Mouse (Mus musculus): Measurements from ENCODE around the gene Vezf1. TPM values are rescaled to one million over a fixed set of nuclear protein-coding genes. Genes with fewer than 3 reads are reported as not detected.
A peak's percentile ranks its signal among the peaks of the same experiment; 100 is the strongest.

Gene Vezf1
- polyA plus RNA-seq, 1 experiment = 29.6 TPM

DNA sequence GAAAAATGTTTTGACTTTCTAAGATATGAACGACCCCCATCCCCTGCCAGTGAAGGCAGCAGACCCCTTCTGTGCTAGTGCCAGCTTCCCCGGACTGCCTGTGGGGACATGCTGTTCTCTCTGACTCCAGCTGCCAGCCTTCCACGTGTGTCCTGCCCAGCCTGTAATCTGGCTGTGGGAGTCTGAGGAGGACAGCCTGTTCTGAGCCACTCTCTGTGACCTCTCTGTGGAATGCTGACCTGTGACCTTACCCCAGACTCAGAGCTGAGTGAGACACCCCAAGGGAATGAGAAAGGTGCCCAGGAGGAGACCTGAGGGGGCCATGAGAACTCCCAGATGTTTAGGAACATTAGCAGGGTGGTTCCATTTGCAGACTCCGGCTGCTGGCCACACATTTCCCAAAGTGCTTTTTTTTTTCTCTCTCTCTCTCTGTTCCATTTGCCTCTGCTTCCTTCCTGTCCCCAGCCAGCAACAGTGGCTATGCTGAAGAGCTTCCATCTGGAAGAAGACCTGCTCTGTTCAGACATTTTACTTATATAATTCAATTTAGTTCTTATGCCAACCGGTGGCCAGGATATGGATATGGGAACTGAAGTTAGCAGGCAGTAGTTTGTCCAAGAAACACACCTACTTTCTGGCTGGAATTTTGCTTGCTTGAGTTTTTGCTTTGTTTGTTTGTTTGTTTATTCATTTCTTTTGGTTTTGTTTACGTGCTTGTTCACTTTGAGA lies 45.6 kb downstream of the Vezf1 start:
- Histone ChIP-seq H3K27ac (ENCODE audit: insufficient read depth, low read length) (no peak overlapping the region), H3K4me1 (ENCODE audit: control insufficient read depth, insufficient read depth, low read length) (peaks cover 26% of the 10 kb centered on the region), H3K27me3 (ENCODE audit: control insufficient read depth, insufficient read depth, low read length) (no peaks in the 10 kb centered on the region), H3K4me3 (replicated peaks; ENCODE audit: insufficient read depth, low read depth, low read length) (no peak overlapping the region)
- TF ChIP-seq POLR2A (IDR thresholded peaks at IDR 0.05; ENCODE audit: borderline replicate concordance, insufficient read depth, low read length) = no peak
- no peak for TF ChIP-seq CTCF (IDR thresholded peaks at IDR 0.05; ENCODE audit: borderline replicate concordance, insufficient read depth, low read depth, low read length)
- no peak for DNase-seq
- 58% methylated on average over 6 of the region's 6 CpGs for WGBS

- Histone ChIP-seq H3K27ac (ENCODE audit: insufficient read depth, low read length) (peak overlapping the region; percentile 45; the same call in 1 of the 2 replicates), H3K4me1 (ENCODE audit: control insufficient read depth, insufficient read depth, low read length) (peaks cover 37% of the 10 kb centered on the region), H3K4me3 (replicated peaks; ENCODE audit: insufficient read depth, low read depth, low read length) (no peak overlapping the region), H3K27me3 (ENCODE audit: control insufficient read depth, insufficient read depth, low read length) (no peaks in the 10 kb centered on the region)
- TF ChIP-seq POLR2A (IDR thresholded peaks at IDR 0.05; ENCODE audit: borderline replicate concordance, insufficient read depth, low read length) = no peak
- no peak for TF ChIP-seq CTCF (IDR thresholded peaks at IDR 0.05; ENCODE audit: borderline replicate concordance, insufficient read depth, low read depth, low read length)
- no peak for DNase-seq
- 14% methylated on average over 8 of the region's 8 CpGs for WGBS
Observed at GRCm38 (mm10) chr11:88114871-88115301, 46.8 kb downstream of the Vezf1 start.

- peaks cover 38% of the 10 kb centered on the region for H3K4me1 ChIP-seq (ENCODE audit: control insufficient read depth, insufficient read depth, low read length)
- 92% methylated on average over 6 of the region's 6 CpGs for WGBS
Observed at GRCm38 (mm10) chr11:88116568-88116967, 48.5 kb downstream of the Vezf1 start.

GRCm38 (mm10) chr11:88117356-88118090 lies 49.4 kb downstream of the Vezf1 start:
- no peak overlapping the region for H3K4me3 ChIP-seq (replicated peaks; ENCODE audit: insufficient read depth, low read depth, low read length)
- H3K27ac ChIP-seq (ENCODE audit: insufficient read depth, low read length) = 0 out of 2 replicates have a peak overlapping the region, but pooled peaks have one; percentile 81
- DNase-seq = no peak
- peaks cover 38% of the 10 kb centered on the region for H3K4me1 ChIP-seq (ENCODE audit: control insufficient read depth, insufficient read depth, low read length)
- 87% methylated on average over 10 of the region's 10 CpGs for WGBS
- no peak for TF ChIP-seq POLR2A (IDR thresholded peaks at IDR 0.05; ENCODE audit: borderline replicate concordance, insufficient read depth, low read length)
- no peak for TF ChIP-seq CTCF (IDR thresholded peaks at IDR 0.05; ENCODE audit: borderline replicate concordance, insufficient read depth, low read depth, low read length)
- H3K27me3 ChIP-seq (ENCODE audit: control insufficient read depth, insufficient read depth, low read length) = no peaks in the 10 kb centered on the region

More at GRCm38 (mm10) chr11:88116568-88116967, 48.5 kb downstream of the Vezf1 start:
- no peak overlapping the region for H3K4me3 ChIP-seq (replicated peaks; ENCODE audit: insufficient read depth, low read depth, low read length)
- no peaks in the 10 kb centered on the region for H3K27me3 ChIP-seq (ENCODE audit: control insufficient read depth, insufficient read depth, low read length)
- H3K27ac ChIP-seq (ENCODE audit: insufficient read depth, low read length) = no peak overlapping the region
- no peak for DNase-seq
- TF ChIP-seq CTCF (IDR thresholded peaks at IDR 0.05; ENCODE audit: borderline replicate concordance, insufficient read depth, low read depth, low read length) = no peak
- TF ChIP-seq POLR2A (IDR thresholded peaks at IDR 0.05; ENCODE audit: borderline replicate concordance, insufficient read depth, low read length) = no peak

DNA sequence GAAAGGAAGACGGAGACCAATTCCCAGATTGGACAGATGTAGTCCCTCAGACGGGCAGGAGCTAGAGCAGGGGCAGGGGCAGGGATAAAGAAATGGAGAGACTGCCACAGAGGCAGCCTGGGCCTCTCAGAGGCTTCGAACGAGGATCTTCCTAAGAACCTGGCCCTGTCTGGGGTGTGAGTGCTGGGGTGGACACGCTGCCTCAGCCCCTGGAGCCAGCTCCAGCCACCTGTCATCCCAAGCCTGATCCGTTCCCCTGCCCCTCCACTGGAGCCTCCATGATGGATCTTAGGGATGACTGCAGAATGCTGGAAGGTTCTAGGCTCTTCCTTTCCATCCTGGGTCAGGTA lies 50.0 kb downstream of the Vezf1 start:
- Histone ChIP-seq H3K27ac (ENCODE audit: insufficient read depth, low read length) (peak overlapping the region; percentile 81; the same call in 1 of the 2 replicates), H3K27me3 (ENCODE audit: control insufficient read depth, insufficient read depth, low read length) (no peaks in the 10 kb centered on the region), H3K4me1 (ENCODE audit: control insufficient read depth, insufficient read depth, low read length) (peaks cover 38% of the 10 kb centered on the region), H3K4me3 (replicated peaks; ENCODE audit: insufficient read depth, low read depth, low read length) (no peak overlapping the region)
- no peak for DNase-seq
- WGBS = 75% methylated on average over 6 of the region's 6 CpGs
- TF ChIP-seq POLR2A (IDR thresholded peaks at IDR 0.05; ENCODE audit: borderline replicate concordance, insufficient read depth, low read length) = no peak
- no peak for TF ChIP-seq CTCF (IDR thresholded peaks at IDR 0.05; ENCODE audit: borderline replicate concordance, insufficient read depth, low read depth, low read length)

DNA sequence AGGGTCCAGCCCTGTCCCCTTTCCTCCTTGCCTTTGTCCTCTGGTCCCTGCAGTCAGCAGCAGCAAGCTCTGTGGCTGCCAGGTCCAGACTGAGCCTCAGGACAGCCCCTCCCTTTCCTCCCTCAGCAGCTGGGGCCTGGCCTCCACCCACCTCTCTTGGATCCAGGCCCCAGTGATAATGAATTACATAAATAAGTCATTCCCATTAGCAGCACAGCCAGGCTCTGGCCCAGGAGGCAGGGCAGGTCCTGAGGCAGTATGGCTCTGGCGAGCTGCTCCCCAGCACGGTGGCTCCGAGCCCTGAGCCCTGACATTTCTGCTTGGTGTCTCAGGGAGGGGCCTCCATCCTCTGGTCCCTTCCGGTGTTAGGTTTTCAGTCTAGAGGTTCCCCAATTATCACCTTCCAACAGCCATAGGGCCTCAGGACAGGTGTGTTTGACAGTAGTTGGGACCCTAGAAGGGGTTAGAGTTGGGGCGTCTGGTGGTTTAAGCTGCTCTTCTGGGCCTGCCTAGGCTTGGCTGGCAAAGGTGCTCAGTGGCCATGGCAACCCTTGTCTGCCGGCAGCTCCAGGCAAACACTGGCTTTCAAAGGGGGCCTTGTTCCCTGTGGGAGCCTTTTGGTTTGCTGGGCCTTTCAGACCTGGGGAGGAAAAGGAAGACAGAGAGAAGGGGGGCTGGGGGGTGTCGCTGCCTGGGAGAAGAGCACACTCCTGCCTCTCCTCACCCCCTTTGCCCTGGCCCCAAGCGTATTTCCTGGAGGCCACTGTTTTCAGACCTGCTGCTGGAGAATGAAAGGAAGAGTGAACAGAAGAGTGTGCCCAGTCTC lies 51.0 kb downstream of the Vezf1 start:
- TF ChIP-seq POLR2A (IDR thresholded peaks at IDR 0.05; ENCODE audit: borderline replicate concordance, insufficient read depth, low read length) (0 out of 2 replicates have a peak, but pooled peaks have one; percentile 14), CTCF (IDR thresholded peaks at IDR 0.05; ENCODE audit: borderline replicate concordance, insufficient read depth, low read depth, low read length) (no peak)
- H3K4me1 ChIP-seq (ENCODE audit: control insufficient read depth, insufficient read depth, low read length) = peaks cover 35% of the 10 kb centered on the region
- WGBS = 14% methylated on average over 8 of the region's 8 CpGs

DNA sequence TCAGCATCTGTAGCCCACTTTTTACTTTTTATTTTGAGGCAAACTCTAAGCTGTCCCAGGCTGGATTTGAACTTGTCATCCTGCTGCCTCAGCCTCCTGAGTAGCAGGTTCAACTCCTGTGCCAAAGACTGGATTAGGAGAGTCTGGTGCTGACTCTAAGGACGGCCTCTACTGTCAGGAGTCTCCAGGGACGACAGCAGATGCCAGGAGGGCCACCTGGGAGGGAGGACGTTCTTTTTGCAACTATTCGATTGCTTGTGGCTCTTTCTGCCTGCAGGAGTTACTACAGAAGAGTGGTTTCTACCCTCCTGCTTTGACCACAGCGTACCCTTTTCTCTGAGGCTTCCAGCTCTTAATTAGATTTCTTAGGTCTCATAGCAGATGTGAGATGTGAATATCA lies 54.5 kb downstream of the Vezf1 start:
- Histone ChIP-seq H3K4me1 (ENCODE audit: control insufficient read depth, insufficient read depth, low read length) (peaks cover 21% of the 10 kb centered on the region), H3K4me3 (replicated peaks; ENCODE audit: insufficient read depth, low read depth, low read length) (no peak overlapping the region), H3K27ac (ENCODE audit: insufficient read depth, low read length) (no peak overlapping the region), H3K27me3 (ENCODE audit: control insufficient read depth, insufficient read depth, low read length) (no peaks in the 10 kb centered on the region)
- no peak for DNase-seq
- 61% methylated on average over 5 of the region's 5 CpGs for WGBS
- TF ChIP-seq POLR2A (IDR thresholded peaks at IDR 0.05; ENCODE audit: borderline replicate concordance, insufficient read depth, low read length) = no peak
- no peak for TF ChIP-seq CTCF (IDR thresholded peaks at IDR 0.05; ENCODE audit: borderline replicate concordance, insufficient read depth, low read depth, low read length)

More for the DNA sequence above, 51.0 kb downstream of the Vezf1 start:
- peak; percentile 77 to 89 for DNase-seq
- Histone ChIP-seq H3K4me3 (replicated peaks; ENCODE audit: insufficient read depth, low read depth, low read length) (no peak overlapping the region), H3K27ac (ENCODE audit: insufficient read depth, low read length) (peak overlapping the region; percentile 81), H3K27me3 (ENCODE audit: control insufficient read depth, insufficient read depth, low read length) (no peaks in the 10 kb centered on the region)
